Mouse (Mus musculus) T-helper 2 cell (primary cell): ENCODE measurements around the gene Rab40c.

ENCODE experiments used
- in situ Hi-C: fragments of 300-600 bp; cut with MboI, MseI; formaldehyde crosslinking; loops from one replicate; pipeline ENCODE4 v1.15.1; 2025; ENCODE audit warnings: high pct_unique_total_duplicates

Gene Rab40c

GRCm38 (mm10) chr17:25919144-25919785 lies at the start of gene Rab40c:
TSS of gene Rab40c (minus strand) at chr17:25919727.
- in situ Hi-C loops: no loop called here

DNA sequence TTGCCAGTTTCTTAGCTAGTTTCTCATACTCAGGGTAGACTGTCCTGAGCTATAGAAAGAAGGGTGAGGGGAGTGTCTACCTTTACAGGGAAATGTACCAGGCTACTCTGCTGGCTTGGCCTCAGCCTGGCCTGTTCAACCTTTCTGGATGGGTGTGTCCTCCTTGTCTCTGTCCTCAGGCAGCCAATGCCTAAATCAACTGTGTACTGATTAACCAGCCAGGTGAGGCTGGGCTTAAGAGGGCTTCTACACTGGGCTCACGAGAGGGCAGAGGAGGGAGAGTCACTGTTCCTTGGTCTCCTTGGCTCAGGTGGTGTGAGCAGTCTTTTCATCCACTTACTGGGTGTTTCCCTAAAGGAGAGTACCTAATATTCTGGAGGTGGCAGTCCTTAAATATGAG lies 48.6 kb upstream of the Rab40c start:
- in situ Hi-C loops: no loop called here

GRCm38 (mm10) chr17:25967652-25968051 lies 48.1 kb upstream of the Rab40c start:
- in situ Hi-C loops: no loop called here

- in situ Hi-C loops: no loop called here
Observed at GRCm38 (mm10) chr17:25964271-25964670, 44.7 kb upstream of the Rab40c start.

GRCm38 (mm10) chr17:25962413-25962905 lies 42.9 kb upstream of the Rab40c start:
- in situ Hi-C loops: no loop called here

GRCm38 (mm10) chr17:25961566-25961965 lies 42.0 kb upstream of the Rab40c start:
- in situ Hi-C loops: no loop called here

GRCm38 (mm10) chr17:25959630-25960467 lies 40.3 kb upstream of the Rab40c start:
- in situ Hi-C loops: no loop called here

GRCm38 (mm10) chr17:25958771-25959494 lies 39.4 kb upstream of the Rab40c start:
- in situ Hi-C loops: no loop called here

GRCm38 (mm10) chr17:25957586-25958051 lies 38.1 kb upstream of the Rab40c start:
- in situ Hi-C loops: no loop called here

GRCm38 (mm10) chr17:25956631-25957030 lies 37.1 kb upstream of the Rab40c start:
- in situ Hi-C loops: no loop called here

DNA sequence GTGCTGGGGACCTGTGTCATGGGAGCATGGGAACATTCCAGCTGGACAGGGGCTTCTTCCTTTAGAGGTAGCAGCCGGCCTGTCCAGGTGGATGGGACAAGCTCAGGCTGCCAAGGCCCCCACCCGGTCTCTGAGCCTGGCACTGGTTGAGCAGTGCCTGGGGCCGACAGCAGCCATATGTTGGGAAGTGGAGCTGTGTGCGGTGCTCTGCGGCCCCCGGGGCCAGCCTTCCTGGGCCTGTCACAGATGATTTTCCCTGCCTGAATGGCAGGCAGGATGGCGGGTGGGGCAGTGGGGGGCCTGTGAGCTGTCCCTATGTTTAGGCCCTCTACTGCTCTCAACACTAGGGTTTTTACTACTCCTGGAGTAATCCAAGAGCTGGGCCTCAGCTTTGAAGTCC lies 36.7 kb upstream of the Rab40c start:
- in situ Hi-C loops: no loop called here

- in situ Hi-C loops: no loop called here
Observed at GRCm38 (mm10) chr17:25955736-25956135, 36.2 kb upstream of the Rab40c start.

DNA sequence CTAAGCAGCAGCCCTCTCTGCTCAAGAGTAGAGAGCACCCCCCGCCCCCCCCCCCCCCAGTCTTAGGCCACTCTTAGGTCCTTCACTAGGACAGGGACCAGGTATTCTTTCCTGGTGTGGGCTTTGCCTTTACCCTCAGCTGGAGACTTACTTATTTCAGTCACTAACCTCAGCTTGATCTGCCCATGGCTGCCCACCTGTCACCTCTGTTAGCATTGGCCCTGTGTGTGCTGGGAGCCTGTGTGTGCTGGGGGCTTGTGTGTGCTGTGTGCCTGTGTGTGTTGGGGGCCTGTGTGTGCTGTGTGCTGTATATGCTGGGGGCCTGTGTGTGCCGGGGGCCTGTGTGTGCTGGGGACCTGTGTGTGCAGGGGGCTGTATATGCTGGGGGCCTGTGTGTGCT lies 35.1 kb upstream of the Rab40c start:
- in situ Hi-C loops: no loop called here

- in situ Hi-C loops: no loop called here
Observed at GRCm38 (mm10) chr17:25953161-25953560, 33.6 kb upstream of the Rab40c start.

- in situ Hi-C loops: no loop called here
Observed at GRCm38 (mm10) chr17:25951803-25952623, 32.5 kb upstream of the Rab40c start, which contains the start of gene A930017K11Rik. TSS of gene A930017K11Rik (minus strand) at chr17:25952565.

DNA sequence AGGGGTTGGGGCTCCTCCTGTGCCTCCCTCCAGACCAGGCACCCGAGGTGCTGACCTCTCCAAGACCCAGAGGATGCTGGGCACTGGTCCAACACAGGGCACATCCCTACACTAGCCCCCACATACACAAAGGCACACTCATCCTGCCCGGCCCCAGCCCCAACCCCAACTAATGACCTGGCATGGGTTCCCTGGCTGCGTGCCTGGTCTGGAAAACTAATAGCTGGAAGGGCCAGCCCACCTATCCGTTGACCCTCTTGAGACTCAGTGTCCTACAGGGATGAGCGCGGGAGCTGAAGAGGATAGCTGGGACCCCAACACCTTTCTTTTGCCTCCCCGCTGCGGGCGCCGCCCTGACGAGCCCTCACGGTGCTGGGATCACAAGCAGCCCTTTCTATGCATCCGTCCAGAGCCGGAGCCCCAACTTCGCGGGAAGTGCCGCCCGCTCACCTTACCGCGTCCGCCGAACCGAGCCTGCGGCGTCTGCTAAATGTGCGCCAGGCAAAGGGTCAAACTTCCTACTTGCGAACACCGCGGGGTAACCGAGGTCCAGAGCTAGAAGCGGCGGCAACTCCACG lies 31.8 kb upstream of the Rab40c start:
- in situ Hi-C loops: no loop called here

DNA sequence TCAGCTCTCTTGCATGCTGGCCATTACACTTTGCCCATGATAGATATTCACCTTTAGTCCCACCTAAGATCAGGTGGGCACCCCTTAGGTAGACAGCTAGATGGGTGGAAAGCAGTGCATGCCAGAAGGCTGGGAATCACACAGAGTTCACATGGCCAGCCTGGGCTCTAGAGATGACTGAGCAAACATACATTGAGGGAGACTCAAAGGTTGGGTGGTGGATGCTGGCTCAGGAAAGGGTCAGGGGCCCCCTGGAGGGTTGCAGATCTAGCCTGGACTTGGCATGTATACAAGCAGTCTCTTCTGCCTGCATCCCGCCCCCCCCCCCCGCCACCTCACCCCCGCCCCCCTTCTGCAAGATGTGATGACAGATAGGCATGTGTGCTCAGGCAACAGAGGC lies 31.2 kb upstream of the Rab40c start:
- in situ Hi-C loops: no loop called here

DNA sequence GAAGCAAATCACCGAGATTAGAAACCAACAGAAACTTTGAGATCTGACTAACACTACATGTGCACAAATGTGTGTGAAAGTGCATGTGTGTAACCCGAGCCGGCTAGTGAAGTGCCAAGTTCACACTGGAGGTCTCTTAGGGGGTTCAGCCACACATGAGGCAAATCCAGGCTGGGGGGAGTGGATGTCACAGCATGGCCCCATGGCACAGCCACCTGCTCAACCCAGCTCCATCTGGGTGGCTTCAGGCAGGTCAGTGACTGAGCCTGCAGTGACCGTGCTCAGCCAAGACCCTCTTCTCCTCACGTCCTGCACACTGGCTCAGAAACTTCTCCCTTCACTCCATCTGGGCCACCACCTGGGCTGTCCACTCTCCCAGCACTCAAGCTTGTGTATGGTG lies 30.5 kb upstream of the Rab40c start:
- in situ Hi-C loops: no loop called here

GRCm38 (mm10) chr17:25948051-25948450 lies 28.5 kb upstream of the Rab40c start:
- in situ Hi-C loops: no loop called here

GRCm38 (mm10) chr17:25947576-25947975 lies 28.0 kb upstream of the Rab40c start:
- in situ Hi-C loops: no loop called here

- in situ Hi-C loops: no loop called here
Observed at GRCm38 (mm10) chr17:25946891-25947290, 27.4 kb upstream of the Rab40c start.
